Comparison of ENCODE assay signal across 7 mouse cellular contexts in genomic region chr15:77928091-77928490, GRCm38 (mm10). TPM values are rescaled to one million over a fixed set of nuclear protein-coding genes. Genes with fewer than 3 reads are reported as not detected.
A peak's percentile ranks its signal among the peaks of the same experiment; 100 is the strongest.
DNase-seq lines count a peak whose midpoint lies in the region; ATAC-seq and TF ChIP-seq lines count a peak whose summit lies in the region.

No protein-coding gene starts in this region.

- DNase-seq in lung, adult 2 months = no peak
- DNase-seq in lung, postnatal 36 days = no peak
- no peak for DNase-seq in natural killer cell, adult 2 months (ENCODE audit: low spot score in 2 of 2)
- no peak for DNase-seq in layer of hippocampus, postnatal 36 days

- TF ChIP-seq CTCF in lung, adult 2 months (IDR thresholded peaks at IDR 0.05; ENCODE audit: insufficient read depth, low read length) = no peak
- TF ChIP-seq CTCF in embryonic fibroblast, embryonic 13.5 days (IDR thresholded peaks at IDR 0.05; ENCODE audit: borderline replicate concordance, insufficient read depth, low read length) = no peak
- no peak for TF ChIP-seq CTCF in intestine, postnatal 0 days (IDR thresholded peaks at IDR 0.05; ENCODE audit: low read depth)

- peak overlapping the region; percentile 69 for H3K27ac ChIP-seq in embryonic fibroblast, embryonic 13.5 days (ENCODE audit: insufficient read depth, low read length)
- peak overlapping the region; percentile 85; the same call in 1 of the 2 replicates for H3K27ac ChIP-seq in intestine, postnatal 0 days (ENCODE audit: low read depth, low read length)
- peak overlapping the region; percentile 100 for H3K27ac ChIP-seq in neural tube, embryonic 15.5 days (replicated peaks)

- H3K4me3 ChIP-seq in lung, adult 2 months (replicated peaks; ENCODE audit: extremely low read depth, low read depth, low read length) = peak overlapping the region; percentile 80
- peak overlapping the region; percentile 68 for H3K4me3 ChIP-seq in embryonic fibroblast, embryonic 13.5 days (ENCODE audit: insufficient read depth, low read length)
- peak overlapping the region; percentile 69 for H3K4me3 ChIP-seq in intestine, postnatal 0 days (ENCODE audit: low read depth, low read length)
- H3K4me3 ChIP-seq in neural tube, embryonic 15.5 days (replicated peaks) = peak overlapping the region; percentile 79

- peak overlapping the region; percentile 81 for H3K4me2 ChIP-seq in intestine, postnatal 0 days (replicated peaks; ENCODE audit: low read depth)
- H3K4me2 ChIP-seq in neural tube, embryonic 15.5 days = peak overlapping the region; percentile 85

- H3K36me3 ChIP-seq in intestine, postnatal 0 days (ENCODE audit: control insufficient read depth, insufficient read depth) = peaks cover 32% of the 10 kb centered on the region
- peaks cover 24% of the 10 kb centered on the region for H3K36me3 ChIP-seq in neural tube, embryonic 15.5 days

- no peaks in the 10 kb centered on the region; the same call in 1 of the 2 replicates for H3K4me1 ChIP-seq in lung, adult 2 months (ENCODE audit: control insufficient read depth, insufficient read depth, low read length)
- 0 out of 2 replicates have a peak, but pooled peaks cover 4% of the 10 kb centered on the region for H3K4me1 ChIP-seq in embryonic fibroblast, embryonic 13.5 days (ENCODE audit: control insufficient read depth, insufficient read depth, low read length)
- H3K4me1 ChIP-seq in intestine, postnatal 0 days (replicated peaks; ENCODE audit: control insufficient read depth, insufficient read depth, low read length) = no peaks in the 10 kb centered on the region
- peaks cover 25% of the 10 kb centered on the region for H3K4me1 ChIP-seq in neural tube, embryonic 15.5 days

- 15% methylated on average over 4 of the region's 4 CpGs for WGBS in lung, adult 2 months
- WGBS in intestine, postnatal 0 days = 18% methylated on average over 4 of the region's 4 CpGs
- WGBS in neural tube, embryonic 15.5 days = 26% methylated on average over 4 of the region's 4 CpGs

- peak overlapping the region; percentile 67 for H3K9ac ChIP-seq in intestine, postnatal 0 days (ENCODE audit: low read depth, low read length)
- H3K9ac ChIP-seq in neural tube, embryonic 15.5 days (replicated peaks) = peak overlapping the region; percentile 82

- no peak for TF ChIP-seq POLR2A in lung, adult 2 months (IDR thresholded peaks at IDR 0.05; ENCODE audit: borderline replicate concordance, extremely low read depth, low read depth, low read length)
- TF ChIP-seq POLR2A in embryonic fibroblast, embryonic 13.5 days (IDR thresholded peaks at IDR 0.05; ENCODE audit: low read depth, low read length) = no peak

- no peak for ATAC-seq in intestine, postnatal 0 days
- ATAC-seq in neural tube, embryonic 15.5 days (ENCODE audit: low FRiP score) = no peak

- no peaks in the 10 kb centered on the region for H3K27me3 ChIP-seq in intestine, postnatal 0 days (replicated peaks; ENCODE audit: control insufficient read depth, insufficient read depth, low read length)
- no peaks in the 10 kb centered on the region for H3K27me3 ChIP-seq in neural tube, embryonic 15.5 days (replicated peaks)

- no peaks in the 10 kb centered on the region for H3K9me3 ChIP-seq in intestine, postnatal 0 days (ENCODE audit: control insufficient read depth)
- H3K9me3 ChIP-seq in neural tube, embryonic 15.5 days (replicated peaks) = no peaks in the 10 kb centered on the region

RNA-seq across cellular contexts. Expression of gene Txn2, which starts 0.7 kb away (rescaled TPM):
- polyA plus RNA-seq in lung, adult 2 months (2012; rRNA removed) = 138 and 165 TPM in 2 replicates
- polyA plus RNA-seq in embryonic fibroblast, embryonic 13.5 days (2011; ENCODE audit: insufficient read length, low read depth, missing spikeins) = 229 and 271 TPM in 2 replicates
- 165 and 173 TPM in 2 replicates for polyA plus RNA-seq in intestine, postnatal 0 days (2015; fragmentation: Nextera tagmentation; extraction: Ambion mirVana)
- polyA plus RNA-seq in neural tube, embryonic 15.5 days (2015; fragmentation: Nextera tagmentation; extraction: Ambion mirVana) = 193 and 217 TPM in 2 replicates
- total RNA-seq in layer of hippocampus, postnatal 36 days (2021) = 100 to 1,000 TPM; 125 to 135 TPM

RNA-seq across cellular contexts. Expression of gene Foxred2, which starts 28.4 kb away (rescaled TPM):
- polyA plus RNA-seq in lung, adult 2 months (2012; rRNA removed) = 1.8 and 2.4 TPM in 2 replicates
- polyA plus RNA-seq in embryonic fibroblast, embryonic 13.5 days (2011; ENCODE audit: insufficient read length, low read depth, missing spikeins) = 2.4 and 3.9 TPM in 2 replicates
- polyA plus RNA-seq in intestine, postnatal 0 days (2015; fragmentation: Nextera tagmentation; extraction: Ambion mirVana) = 0.33 and 0.46 TPM in 2 replicates
- 8.4 and 9.3 TPM in 2 replicates for polyA plus RNA-seq in neural tube, embryonic 15.5 days (2015; fragmentation: Nextera tagmentation; extraction: Ambion mirVana)
- total RNA-seq in layer of hippocampus, postnatal 36 days (2021) = 10 to 100 TPM; 10.5 to 11.8 TPM

RNA-seq across cellular contexts. Expression of gene Eif3d, which starts 42.5 kb away (rescaled TPM):
- polyA plus RNA-seq in lung, adult 2 months (2012; rRNA removed) = 62.7 and 91.2 TPM in 2 replicates
- polyA plus RNA-seq in embryonic fibroblast, embryonic 13.5 days (2011; ENCODE audit: insufficient read length, low read depth, missing spikeins) = 193 and 194 TPM in 2 replicates
- polyA plus RNA-seq in intestine, postnatal 0 days (2015; fragmentation: Nextera tagmentation; extraction: Ambion mirVana) = 59.5 and 67.4 TPM in 2 replicates
- 156 and 166 TPM in 2 replicates for polyA plus RNA-seq in neural tube, embryonic 15.5 days (2015; fragmentation: Nextera tagmentation; extraction: Ambion mirVana)
- 100 to 1,000 TPM in 1 of 2 experiments, 10 to 100 TPM in 1; 96.9 to 102 TPM for total RNA-seq in layer of hippocampus, postnatal 36 days (2021)
